Mouse (Mus musculus): Measurements from ENCODE around the gene 1700025G04Rik. TPM values are rescaled to one million over a fixed set of nuclear protein-coding genes. Genes with fewer than 3 reads are reported as not detected.

1700025G04Rik gene
- 16.7 and 17.3 TPM in 2 replicates for polyA plus RNA-seq (2015; fragmentation: Nextera tagmentation; extraction: Ambion mirVana)

- H3K36me3 ChIP-seq (ENCODE audit: control insufficient read depth, insufficient read depth, low read length), result no peaks in the 10 kb centered on the region
- 0% methylated on average over 33 of the region's 66 CpGs for WGBS
- ATAC-seq (ENCODE audit: low read depth), result peak; percentile 96
- peak within 1 kb of the TSS; percentile 94 for H3K9ac ChIP-seq (ENCODE audit: low read length)
- peaks cover 29% of the 10 kb centered on the region for H3K4me1 ChIP-seq (replicated peaks; ENCODE audit: control insufficient read depth, insufficient read depth, low read length)
- no peaks in the 10 kb centered on the region for H3K9me3 ChIP-seq (ENCODE audit: control insufficient read depth, low read length)
- H3K27ac ChIP-seq (ENCODE audit: low read length), result peak within 1 kb of the TSS; percentile 86
- peak within 1 kb of the TSS; percentile 93 for H3K4me2 ChIP-seq (ENCODE audit: low read depth, low read length)
- H3K4me3 ChIP-seq (ENCODE audit: low read length), result peak within 1 kb of the TSS; percentile 92
- no peaks in the 10 kb centered on the region for H3K27me3 ChIP-seq (ENCODE audit: control insufficient read depth, insufficient read depth, low read depth, low read length)
Measured at GRCm38 (mm10) chr1:152090018-152090553, at the start of gene 1700025G04Rik. TSS of gene 1700025G04Rik (minus strand) at chr1:152090125.

- H3K4me2 ChIP-seq (ENCODE audit: low read depth, low read length), result no peak overlapping the region
- H3K27ac ChIP-seq (ENCODE audit: low read length), result no peak overlapping the region
- no peaks in the 10 kb centered on the region for H3K27me3 ChIP-seq (ENCODE audit: control insufficient read depth, insufficient read depth, low read depth, low read length)
- WGBS, result 57% methylated on average over 4 of the region's 4 CpGs
- peaks cover 2% of the 10 kb centered on the region; the same call in 1 of the 2 replicates for H3K9me3 ChIP-seq (ENCODE audit: control insufficient read depth, low read length)
- H3K9ac ChIP-seq (ENCODE audit: low read length), result no peak overlapping the region
- H3K4me3 ChIP-seq (ENCODE audit: low read length), result no peak overlapping the region
- no peak for ATAC-seq (ENCODE audit: low read depth)
- no peaks in the 10 kb centered on the region for H3K4me1 ChIP-seq (replicated peaks; ENCODE audit: control insufficient read depth, insufficient read depth, low read length)
- H3K36me3 ChIP-seq (ENCODE audit: control insufficient read depth, insufficient read depth, low read length), result no peaks in the 10 kb centered on the region
Measured at GRCm38 (mm10) chr1:152139496-152139895, 49.6 kb upstream of the 1700025G04Rik start.

GRCm38 (mm10) chr1:152130029-152130727, 40.3 kb upstream of the 1700025G04Rik start:
- no peaks in the 10 kb centered on the region for H3K9me3 ChIP-seq (ENCODE audit: control insufficient read depth, low read length)
- H3K9ac ChIP-seq (ENCODE audit: low read length), result no peak overlapping the region
- peak overlapping the region; percentile 25 for H3K4me2 ChIP-seq (ENCODE audit: low read depth, low read length)
- peak; percentile 90 for ATAC-seq (ENCODE audit: low read depth)
- no peaks in the 10 kb centered on the region for H3K27me3 ChIP-seq (ENCODE audit: control insufficient read depth, insufficient read depth, low read depth, low read length)
- no peaks in the 10 kb centered on the region; the same call in 1 of the 2 replicates for H3K4me1 ChIP-seq (replicated peaks; ENCODE audit: control insufficient read depth, insufficient read depth, low read length)
- H3K36me3 ChIP-seq (ENCODE audit: control insufficient read depth, insufficient read depth, low read length), result no peaks in the 10 kb centered on the region
- H3K27ac ChIP-seq (ENCODE audit: low read length), result no peak overlapping the region
- 52% methylated on average over 14 of the region's 15 CpGs for WGBS
- no peak overlapping the region for H3K4me3 ChIP-seq (ENCODE audit: low read length)

GRCm38 (mm10) chr1:152125451-152125850, 35.5 kb upstream of the 1700025G04Rik start:
- Histone ChIP-seq H3K27me3 (ENCODE audit: control insufficient read depth, insufficient read depth, low read depth, low read length) (no peaks in the 10 kb centered on the region), H3K27ac (ENCODE audit: low read length) (no peak overlapping the region), H3K9me3 (ENCODE audit: control insufficient read depth, low read length) (0 out of 2 replicates have a peak, but pooled peaks cover 2% of the 10 kb centered on the region), H3K4me3 (ENCODE audit: low read length) (no peak overlapping the region), H3K9ac (ENCODE audit: low read length) (no peak overlapping the region), H3K4me1 (replicated peaks; ENCODE audit: control insufficient read depth, insufficient read depth, low read length) (no peaks in the 10 kb centered on the region; the same call in 1 of the 2 replicates), H3K36me3 (ENCODE audit: control insufficient read depth, insufficient read depth, low read length) (no peaks in the 10 kb centered on the region), H3K4me2 (ENCODE audit: low read depth, low read length) (no peak overlapping the region)
- WGBS, result 85% methylated on average over 7 of the region's 7 CpGs
- ATAC-seq (ENCODE audit: low read depth), result no peak

- Histone ChIP-seq H3K9me3 (ENCODE audit: control insufficient read depth, low read length) (no peaks in the 10 kb centered on the region), H3K27me3 (ENCODE audit: control insufficient read depth, insufficient read depth, low read depth, low read length) (no peaks in the 10 kb centered on the region), H3K36me3 (ENCODE audit: control insufficient read depth, insufficient read depth, low read length) (no peaks in the 10 kb centered on the region), H3K27ac (ENCODE audit: low read length) (no peak overlapping the region), H3K4me3 (ENCODE audit: low read length) (no peak overlapping the region), H3K4me1 (replicated peaks; ENCODE audit: control insufficient read depth, insufficient read depth, low read length) (no peaks in the 10 kb centered on the region), H3K4me2 (ENCODE audit: low read depth, low read length) (no peak overlapping the region), H3K9ac (ENCODE audit: low read length) (no peak overlapping the region)
- ATAC-seq (ENCODE audit: low read depth), result no peak
- 93% methylated on average over 1 of the region's 1 CpGs for WGBS
Measured at GRCm38 (mm10) chr1:152110123-152110522, 20.2 kb upstream of the 1700025G04Rik start.

GRCm38 (mm10) chr1:152106136-152106535, 16.2 kb upstream of the 1700025G04Rik start:
- ATAC-seq (ENCODE audit: low read depth), result no peak
- no peak overlapping the region for H3K4me2 ChIP-seq (ENCODE audit: low read depth, low read length)
- WGBS, result 80% methylated on average over 2 of the region's 2 CpGs
- H3K27ac ChIP-seq (ENCODE audit: low read length), result no peak overlapping the region
- H3K4me3 ChIP-seq (ENCODE audit: low read length), result no peak overlapping the region
- H3K9me3 ChIP-seq (ENCODE audit: control insufficient read depth, low read length), result no peaks in the 10 kb centered on the region
- no peak overlapping the region for H3K9ac ChIP-seq (ENCODE audit: low read length)
- no peaks in the 10 kb centered on the region for H3K27me3 ChIP-seq (ENCODE audit: control insufficient read depth, insufficient read depth, low read depth, low read length)
- 0 out of 2 replicates have a peak, but pooled peaks cover 3% of the 10 kb centered on the region for H3K4me1 ChIP-seq (replicated peaks; ENCODE audit: control insufficient read depth, insufficient read depth, low read length)
- H3K36me3 ChIP-seq (ENCODE audit: control insufficient read depth, insufficient read depth, low read length), result no peaks in the 10 kb centered on the region

GRCm38 (mm10) chr1:152105246-152105645, 15.3 kb upstream of the 1700025G04Rik start:
- no peaks in the 10 kb centered on the region for H3K27me3 ChIP-seq (ENCODE audit: control insufficient read depth, insufficient read depth, low read depth, low read length)
- no peak overlapping the region for H3K4me2 ChIP-seq (ENCODE audit: low read depth, low read length)
- no peak overlapping the region for H3K4me3 ChIP-seq (ENCODE audit: low read length)
- 0 out of 2 replicates have a peak, but pooled peaks cover 3% of the 10 kb centered on the region for H3K4me1 ChIP-seq (replicated peaks; ENCODE audit: control insufficient read depth, insufficient read depth, low read length)
- H3K36me3 ChIP-seq (ENCODE audit: control insufficient read depth, insufficient read depth, low read length), result no peaks in the 10 kb centered on the region
- ATAC-seq (ENCODE audit: low read depth), result no peak
- no peak overlapping the region for H3K9ac ChIP-seq (ENCODE audit: low read length)
- no peak overlapping the region for H3K27ac ChIP-seq (ENCODE audit: low read length)
- 94% methylated on average over 1 of the region's 1 CpGs for WGBS
- no peaks in the 10 kb centered on the region for H3K9me3 ChIP-seq (ENCODE audit: control insufficient read depth, low read length)

GRCm38 (mm10) chr1:152101746-152102145, 11.8 kb upstream of the 1700025G04Rik start:
- no peak overlapping the region for H3K4me3 ChIP-seq (ENCODE audit: low read length)
- no peak overlapping the region for H3K4me2 ChIP-seq (ENCODE audit: low read depth, low read length)
- WGBS, result 42% methylated on average over 5 of the region's 5 CpGs
- peaks cover 3% of the 10 kb centered on the region; the same call in 1 of the 2 replicates for H3K4me1 ChIP-seq (replicated peaks; ENCODE audit: control insufficient read depth, insufficient read depth, low read length)
- no peaks in the 10 kb centered on the region for H3K27me3 ChIP-seq (ENCODE audit: control insufficient read depth, insufficient read depth, low read depth, low read length)
- no peaks in the 10 kb centered on the region for H3K9me3 ChIP-seq (ENCODE audit: control insufficient read depth, low read length)
- H3K27ac ChIP-seq (ENCODE audit: low read length), result no peak overlapping the region
- ATAC-seq (ENCODE audit: low read depth), result no peak
- H3K9ac ChIP-seq (ENCODE audit: low read length), result no peak overlapping the region
- H3K36me3 ChIP-seq (ENCODE audit: control insufficient read depth, insufficient read depth, low read length), result no peaks in the 10 kb centered on the region

GRCm38 (mm10) chr1:152096045-152096444, 6.1 kb upstream of the 1700025G04Rik start:
- Histone ChIP-seq H3K36me3 (ENCODE audit: control insufficient read depth, insufficient read depth, low read length) (no peaks in the 10 kb centered on the region), H3K27me3 (ENCODE audit: control insufficient read depth, insufficient read depth, low read depth, low read length) (no peaks in the 10 kb centered on the region), H3K9ac (ENCODE audit: low read length) (no peak overlapping the region), H3K9me3 (ENCODE audit: control insufficient read depth, low read length) (no peaks in the 10 kb centered on the region), H3K27ac (ENCODE audit: low read length) (no peak overlapping the region), H3K4me3 (ENCODE audit: low read length) (no peak overlapping the region), H3K4me1 (replicated peaks; ENCODE audit: control insufficient read depth, insufficient read depth, low read length) (peaks cover 3% of the 10 kb centered on the region), H3K4me2 (ENCODE audit: low read depth, low read length) (no peak overlapping the region)
- no peak for ATAC-seq (ENCODE audit: low read depth)
- WGBS, result 41% methylated on average over 3 of the region's 3 CpGs

Data from lung, embryonic 16.5 days (tissue).